Mouse (Mus musculus) skeletal muscle tissue, adult 2 months (tissue): ENCODE results near the gene Arhgap45.
A peak's percentile ranks its signal among the peaks of the same experiment; 100 is the strongest.

Experiments
- DNase-seq: peaks from one replicate; pipeline ENCODE4 v3.0.0-alpha.2; 2012; ENCODE audit warnings: low read depth, low spot score

Arhgap45 gene

GRCm38 (mm10) chr10:80015583-80015982, 870 bp upstream of the Arhgap45 start:
- DNase-seq, result no peak

GRCm38 (mm10) chr10:80016931-80017330, 478 bp downstream of the Arhgap45 start:
- DNase-seq, result no peak

GRCm38 (mm10) chr10:80017361-80017760, 908 bp downstream of the Arhgap45 start:
- peak; percentile 52 for DNase-seq

GRCm38 (mm10) chr10:80017771-80018170, 1.3 kb downstream of the Arhgap45 start:
- no peak for DNase-seq

DNA sequence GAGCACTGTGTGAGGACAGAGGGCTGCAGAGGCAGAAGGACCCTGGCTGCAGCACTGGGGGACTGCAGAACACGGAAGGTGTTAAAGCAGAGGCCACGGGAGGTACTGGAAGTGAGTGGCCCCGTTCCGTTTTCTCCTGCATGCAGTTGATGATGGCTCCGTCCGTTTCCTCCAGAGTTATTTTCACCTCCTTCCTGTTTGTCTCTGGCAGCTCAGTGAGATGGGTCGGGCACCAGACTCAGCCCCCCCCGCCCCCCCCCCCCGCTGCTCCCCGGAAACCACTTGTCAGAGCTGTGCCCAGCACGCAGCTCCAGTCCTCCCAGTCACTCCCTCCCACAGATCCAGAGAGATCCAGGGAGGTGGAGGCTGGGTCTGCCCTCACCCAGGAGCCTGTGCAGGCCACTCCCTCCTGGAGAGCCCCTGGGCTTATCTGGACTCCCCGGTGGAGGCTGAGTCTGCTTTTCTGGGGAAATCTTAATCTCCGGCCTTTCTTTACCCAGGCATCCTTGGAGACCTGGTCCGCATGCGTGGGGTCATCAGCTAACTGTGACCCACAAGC, 2.4 kb downstream of the Arhgap45 start:
- no peak for DNase-seq

- DNase-seq, result no peak
Measured at GRCm38 (mm10) chr10:80019471-80020131, 3.1 kb downstream of the Arhgap45 start.

- no peak for DNase-seq
Measured at GRCm38 (mm10) chr10:80020191-80020590, 3.7 kb downstream of the Arhgap45 start.

DNA sequence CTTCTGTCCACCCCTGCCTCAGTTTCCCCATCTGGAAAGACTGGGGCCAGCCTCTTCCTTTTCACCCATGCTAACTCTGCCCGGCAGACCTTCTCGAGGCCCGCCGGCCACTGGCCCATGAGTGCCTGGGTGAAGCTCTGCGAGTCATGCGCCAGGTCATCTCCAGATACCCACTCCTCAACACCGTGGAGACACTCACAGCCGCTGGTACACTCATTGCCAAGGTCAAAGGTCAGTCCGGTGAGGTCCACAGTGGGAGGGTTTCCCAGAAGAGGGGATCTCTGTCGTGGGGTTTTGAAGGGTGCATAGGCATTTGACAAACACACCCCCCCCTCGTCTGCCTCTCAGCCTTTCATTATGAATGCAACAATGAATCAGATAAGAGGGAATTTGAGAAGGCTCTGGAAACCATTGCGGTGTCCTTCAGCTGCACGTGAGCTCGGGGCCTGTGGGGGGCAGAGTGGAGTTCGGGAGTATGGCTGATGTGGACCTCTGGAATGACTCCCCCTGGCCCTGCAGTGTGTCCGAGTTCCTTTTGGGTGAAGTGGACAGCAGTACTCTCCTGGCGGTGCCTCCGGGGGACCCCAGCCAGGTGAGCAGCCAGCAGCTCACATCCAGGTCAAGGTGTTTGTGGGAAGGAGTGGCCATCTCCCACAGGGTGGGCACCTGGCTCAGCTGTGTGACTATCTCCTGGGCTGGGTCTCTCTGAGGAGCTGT, 4.3 kb downstream of the Arhgap45 start:
- no peak for DNase-seq

- no peak for DNase-seq
Measured at GRCm38 (mm10) chr10:80021320-80021641, 4.8 kb downstream of the Arhgap45 start.

- no peak for DNase-seq
Measured at GRCm38 (mm10) chr10:80022164-80022563, 5.7 kb downstream of the Arhgap45 start.

DNA sequence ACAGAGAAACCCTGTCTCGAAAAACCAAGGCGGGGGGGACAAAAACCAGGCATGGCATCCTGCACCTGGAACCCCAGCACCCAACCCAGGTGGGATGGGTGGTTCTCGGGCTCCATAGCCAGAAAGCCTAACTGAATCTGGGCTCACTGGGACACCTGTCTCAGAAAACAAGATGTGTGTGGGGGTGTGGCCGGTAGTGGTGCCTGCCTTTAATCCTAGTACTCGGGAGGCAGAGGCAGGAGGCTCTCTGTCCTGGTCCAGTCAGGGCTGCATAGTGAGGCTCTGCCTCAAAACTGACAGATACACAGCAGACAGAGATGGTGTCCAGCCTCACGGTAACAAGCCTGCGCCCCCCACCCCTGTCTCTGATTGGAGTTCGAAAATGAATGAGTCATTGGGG, 6.4 kb downstream of the Arhgap45 start:
- no peak for DNase-seq

GRCm38 (mm10) chr10:80023758-80024157, 7.3 kb downstream of the Arhgap45 start:
- no peak for DNase-seq

DNA sequence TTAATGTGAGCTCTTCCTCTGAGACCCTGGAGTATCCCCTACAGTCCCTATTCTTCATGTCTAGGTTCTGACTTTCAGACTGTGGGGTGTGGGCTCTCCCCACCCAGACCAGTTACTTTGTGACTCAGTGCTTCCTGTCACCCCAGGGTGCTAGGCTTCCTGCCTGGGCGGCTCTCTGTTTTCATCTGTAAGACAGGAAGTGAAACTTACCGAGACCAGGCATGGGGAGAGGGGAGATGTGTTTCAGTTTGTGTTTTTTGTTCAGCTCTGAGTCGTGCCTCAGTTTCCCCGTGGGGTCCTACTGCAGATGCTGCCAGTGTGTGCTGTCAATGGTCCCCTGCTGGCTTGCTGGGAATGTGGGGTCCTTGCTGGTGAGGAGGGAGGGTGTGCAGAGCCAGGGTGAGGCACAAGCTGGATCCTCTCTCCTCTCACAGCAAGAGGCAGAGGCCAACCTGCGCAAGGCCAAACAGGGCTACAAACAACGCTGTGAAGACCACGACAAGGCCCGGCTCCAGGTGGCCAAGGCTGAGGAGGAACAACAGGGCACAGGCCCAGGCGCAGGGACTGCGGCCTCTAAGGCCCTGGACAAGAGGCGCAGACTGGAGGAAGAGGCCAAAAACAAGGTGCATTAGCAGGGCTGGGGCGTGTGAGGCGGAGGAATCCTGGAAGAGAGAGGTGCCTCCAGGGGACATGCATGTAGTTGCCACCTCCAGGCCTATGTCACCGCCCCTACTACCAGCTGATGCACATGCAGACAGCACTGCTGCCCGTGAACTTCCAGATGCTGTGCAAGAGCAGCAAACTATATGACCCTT, 8.0 kb downstream of the Arhgap45 start:
- no peak for DNase-seq

DNA sequence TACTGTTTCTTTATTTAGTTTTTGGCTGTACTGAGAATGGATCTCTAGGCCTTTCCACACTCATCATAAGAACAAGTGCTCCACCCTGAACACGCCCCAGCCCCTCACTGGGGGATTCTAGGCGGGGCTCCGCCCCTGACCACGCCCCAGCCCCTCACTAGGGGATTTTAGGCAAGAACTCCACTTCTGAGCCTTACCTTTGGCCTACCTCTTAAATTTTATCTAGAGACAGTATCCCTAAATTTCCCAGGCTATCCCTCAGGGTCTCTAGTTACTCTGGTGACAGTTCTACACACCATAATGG, 8.5 kb downstream of the Arhgap45 start:
- no peak for DNase-seq

GRCm38 (mm10) chr10:80025463-80025862, 9.0 kb downstream of the Arhgap45 start:
- no peak for DNase-seq

- no peak for DNase-seq
Measured at GRCm38 (mm10) chr10:80025889-80026288, 9.4 kb downstream of the Arhgap45 start.

DNA sequence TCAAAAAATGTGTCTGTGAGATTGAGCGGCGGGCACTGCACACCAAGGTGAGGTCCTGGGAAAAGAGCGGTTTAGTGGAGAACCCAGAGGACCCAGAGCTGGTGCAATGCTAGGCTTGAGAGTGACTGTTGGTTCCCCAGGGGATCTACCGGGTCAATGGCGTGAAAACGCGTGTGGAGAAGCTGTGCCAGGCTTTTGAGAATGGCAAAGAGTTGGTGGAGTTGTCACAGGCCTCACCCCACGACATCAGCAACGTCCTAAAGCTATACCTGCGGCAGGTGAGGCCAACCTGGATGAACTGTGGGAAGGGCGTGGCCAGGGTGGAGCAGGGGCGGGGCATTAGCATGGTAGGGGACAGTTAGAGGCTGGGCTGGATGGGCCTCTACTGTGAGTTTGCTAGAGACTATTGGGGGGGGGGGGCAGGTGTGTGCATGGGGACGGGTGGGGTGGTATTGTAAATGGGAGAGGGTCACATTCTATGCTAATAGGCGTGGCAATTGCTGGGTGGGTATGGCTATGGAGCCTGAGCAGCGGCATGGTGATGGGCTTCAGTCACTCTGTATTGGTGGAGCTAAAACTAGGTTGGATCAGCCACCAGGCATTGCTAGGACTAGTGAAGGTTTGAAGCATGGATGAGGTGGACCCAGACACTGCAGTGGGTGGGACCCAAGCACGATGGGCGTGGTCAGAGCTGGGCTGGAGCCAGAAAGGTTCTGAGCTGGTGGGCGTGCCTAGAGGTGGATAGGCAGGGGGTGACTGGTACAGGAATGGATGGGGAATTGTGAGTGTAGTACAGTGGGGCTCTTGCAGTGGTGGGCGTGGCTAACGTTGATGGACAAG, 11.4 kb downstream of the Arhgap45 start:
- no peak for DNase-seq

- no peak for DNase-seq
Measured at GRCm38 (mm10) chr10:80028521-80028846, 12.0 kb downstream of the Arhgap45 start.

- no peak for DNase-seq
Measured at GRCm38 (mm10) chr10:80030191-80030590, 13.7 kb downstream of the Arhgap45 start.

DNA sequence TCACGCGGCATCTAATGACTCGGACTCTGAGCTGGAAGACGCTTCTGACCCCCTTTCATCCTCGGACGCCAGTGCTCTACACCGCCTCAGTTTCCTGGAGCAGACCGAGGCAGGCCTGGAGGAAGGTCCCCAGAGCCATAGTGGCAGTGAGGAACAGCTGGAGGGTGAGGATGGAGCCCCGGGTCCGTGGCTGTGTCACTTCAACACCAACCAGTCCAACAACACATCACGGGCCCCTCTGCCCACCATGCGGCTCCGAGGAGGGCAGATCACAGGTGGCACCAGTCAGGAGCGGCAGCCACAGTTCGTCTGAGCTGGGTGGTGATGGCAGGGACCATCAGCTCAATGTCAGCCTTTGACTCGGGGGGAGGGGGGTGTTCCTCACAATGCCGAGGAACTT, 14.3 kb downstream of the Arhgap45 start:
- no peak for DNase-seq

DNA sequence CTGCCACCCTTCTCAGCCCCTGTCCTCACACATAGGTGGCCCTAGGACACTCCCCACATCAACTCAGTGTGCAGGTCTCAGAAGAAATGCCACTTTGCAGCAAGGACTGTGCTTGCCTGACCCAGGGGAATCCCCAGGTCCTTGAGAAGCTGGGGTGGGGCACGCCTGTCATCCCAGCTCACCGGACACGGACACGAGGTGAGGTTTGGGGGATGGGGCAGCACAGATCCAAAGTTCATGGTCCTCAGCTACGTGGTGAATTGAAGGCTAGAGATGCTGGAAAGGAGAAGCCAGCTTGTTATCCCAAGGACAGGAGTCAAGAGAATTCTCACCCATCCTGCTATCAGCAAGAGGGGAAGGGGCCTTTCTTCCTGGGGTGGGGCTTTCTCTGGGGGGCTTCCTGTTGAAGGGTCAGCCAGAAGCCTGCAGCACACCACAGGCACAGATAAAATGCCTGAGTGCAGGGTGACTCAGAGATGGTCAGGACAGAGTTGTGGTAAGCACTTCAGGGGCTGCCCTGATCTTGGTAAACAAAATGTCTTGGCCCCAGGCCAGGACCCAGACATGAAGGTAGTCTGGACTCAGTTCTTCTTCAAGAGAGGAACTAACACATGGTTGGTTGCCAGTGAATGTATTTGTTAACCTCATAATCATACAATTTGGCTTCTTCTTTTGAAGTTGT, 16.5 kb downstream of the Arhgap45 start:
- peak; percentile 54 for DNase-seq
